Mouse (Mus musculus): ENCODE measurements around the gene U2surp. TPM values are rescaled to one million over a fixed set of nuclear protein-coding genes. Genes with fewer than 3 reads are reported as not detected.
A peak's percentile ranks its signal among the peaks of the same experiment; 100 is the strongest.

U2surp gene
- polyA plus RNA-seq, 1 experiment, result 5.5 TPM

- Histone ChIP-seq H3K27me3 (ENCODE audit: control insufficient read depth, insufficient read depth, insufficient read length) (no peaks in the 10 kb centered on the region), H3K4me3 (no peak overlapping the region), H3ac (ENCODE audit: control insufficient read depth, insufficient read length) (no peak overlapping the region), H3K36me3 (ENCODE audit: control insufficient read depth, insufficient read depth) (no peaks in the 10 kb centered on the region), H3K79me2 (ENCODE audit: control insufficient read depth, insufficient read depth) (no peaks in the 10 kb centered on the region), H3K4me2 (ENCODE audit: low read depth) (no peak overlapping the region)
- TF ChIP-seq USF1 (IDR thresholded peaks at IDR 0.05; ENCODE audit: low read depth) (no peak), MYOD1 (IDR thresholded peaks at IDR 0.05; ENCODE audit: control insufficient read depth in 1 of 3, insufficient read length in 2 of 3, low read depth in 2 of 3) (no peak), TCF3 (IDR thresholded peaks at IDR 0.05; ENCODE audit: insufficient read length, low read depth) (no peak), SRF (IDR thresholded peaks at IDR 0.05; ENCODE audit: control insufficient read depth, insufficient read length, low read depth) (no peak), MAX (IDR thresholded peaks at IDR 0.05; ENCODE audit: low read depth) (no peak), E2F4 (IDR thresholded peaks at IDR 0.05; ENCODE audit: insufficient read depth) (no peak), POLR2A (IDR thresholded peaks at IDR 0.05; ENCODE audit: insufficient read length, low read depth) (no peak), CEBPB (IDR thresholded peaks at IDR 0.05; ENCODE audit: insufficient read depth, poor library complexity, severe bottlenecking) (no peak), MYOG (IDR thresholded peaks at IDR 0.05; ENCODE audit: control insufficient read depth in 1 of 3, insufficient read depth in 1 of 3, insufficient read length in 2 of 3, low read depth in 2 of 3) (no peak), POLR2AphosphoS2 (IDR thresholded peaks at IDR 0.05; ENCODE audit: insufficient read length, low read depth) (no peak), TCF12 (IDR thresholded peaks at IDR 0.05; ENCODE audit: insufficient read depth, poor library complexity, severe bottlenecking) (no peak), REST (IDR thresholded peaks at IDR 0.05; ENCODE audit: insufficient read depth, insufficient read length) (no peak)
Observed at GRCm38 (mm10) chr9:95550856-95551774, 39.3 kb upstream of the U2surp start.

- H3K4me3 ChIP-seq, result no peak overlapping the region
- H3K79me2 ChIP-seq (ENCODE audit: control insufficient read depth, insufficient read depth), result no peaks in the 10 kb centered on the region
- no peaks in the 10 kb centered on the region for H3K27me3 ChIP-seq (ENCODE audit: control insufficient read depth, insufficient read depth, insufficient read length)
- no peak overlapping the region for H3ac ChIP-seq (ENCODE audit: control insufficient read depth, insufficient read length)
- no peaks in the 10 kb centered on the region for H3K36me3 ChIP-seq (ENCODE audit: control insufficient read depth, insufficient read depth)
- no peak overlapping the region for H3K4me2 ChIP-seq (ENCODE audit: low read depth)
- TF ChIP-seq TCF12 (IDR thresholded peaks at IDR 0.05; ENCODE audit: insufficient read depth, poor library complexity, severe bottlenecking) (no peak), TCF3 (IDR thresholded peaks at IDR 0.05; ENCODE audit: insufficient read length, low read depth) (no peak), MYOD1 (IDR thresholded peaks at IDR 0.05; ENCODE audit: control insufficient read depth in 1 of 3, insufficient read length in 2 of 3, low read depth in 2 of 3) (no peak), E2F4 (IDR thresholded peaks at IDR 0.05; ENCODE audit: insufficient read depth) (no peak), MYOG (IDR thresholded peaks at IDR 0.05; ENCODE audit: control insufficient read depth in 1 of 3, insufficient read depth in 1 of 3, insufficient read length in 2 of 3, low read depth in 2 of 3) (no peak), REST (IDR thresholded peaks at IDR 0.05; ENCODE audit: insufficient read depth, insufficient read length) (no peak), CEBPB (IDR thresholded peaks at IDR 0.05; ENCODE audit: insufficient read depth, poor library complexity, severe bottlenecking) (no peak), USF1 (IDR thresholded peaks at IDR 0.05; ENCODE audit: low read depth) (no peak), POLR2AphosphoS2 (IDR thresholded peaks at IDR 0.05; ENCODE audit: insufficient read length, low read depth) (no peak), POLR2A (IDR thresholded peaks at IDR 0.05; ENCODE audit: insufficient read length, low read depth) (no peak), MAX (IDR thresholded peaks at IDR 0.05; ENCODE audit: low read depth) (no peak), SRF (IDR thresholded peaks at IDR 0.05; ENCODE audit: control insufficient read depth, insufficient read length, low read depth) (no peak)
Observed at GRCm38 (mm10) chr9:95549626-95550411, 38.0 kb upstream of the U2surp start.

- Histone ChIP-seq H3K27me3 (ENCODE audit: control insufficient read depth, insufficient read depth, insufficient read length) (no peaks in the 10 kb centered on the region), H3K79me2 (ENCODE audit: control insufficient read depth, insufficient read depth) (no peaks in the 10 kb centered on the region), H3K4me2 (ENCODE audit: low read depth) (peak overlapping the region; percentile 36), H3ac (ENCODE audit: control insufficient read depth, insufficient read length) (no peak overlapping the region), H3K36me3 (ENCODE audit: control insufficient read depth, insufficient read depth) (no peaks in the 10 kb centered on the region), H3K4me3 (no peak overlapping the region)
- TF ChIP-seq MYOD1 (IDR thresholded peaks at IDR 0.05; ENCODE audit: control insufficient read depth in 1 of 3, insufficient read length in 2 of 3, low read depth in 2 of 3) (no peak), MAX (IDR thresholded peaks at IDR 0.05; ENCODE audit: low read depth) (no peak), CEBPB (IDR thresholded peaks at IDR 0.05; ENCODE audit: insufficient read depth, poor library complexity, severe bottlenecking) (no peak)
Observed at GRCm38 (mm10) chr9:95546679-95547078, 34.9 kb upstream of the U2surp start.

- no peaks in the 10 kb centered on the region for H3K27me3 ChIP-seq (ENCODE audit: control insufficient read depth, insufficient read depth, insufficient read length)
- H3ac ChIP-seq (ENCODE audit: control insufficient read depth, insufficient read length), result no peak overlapping the region
- no peak overlapping the region for H3K4me3 ChIP-seq
- no peaks in the 10 kb centered on the region for H3K36me3 ChIP-seq (ENCODE audit: control insufficient read depth, insufficient read depth)
- H3K79me2 ChIP-seq (ENCODE audit: control insufficient read depth, insufficient read depth), result no peaks in the 10 kb centered on the region
- no peak overlapping the region for H3K4me2 ChIP-seq (ENCODE audit: low read depth)
- no peak for TF ChIP-seq CEBPB (IDR thresholded peaks at IDR 0.05; ENCODE audit: insufficient read depth, poor library complexity, severe bottlenecking)
- TF ChIP-seq POLR2AphosphoS2 (IDR thresholded peaks at IDR 0.05; ENCODE audit: insufficient read length, low read depth), result no peak
- no peak for TF ChIP-seq E2F4 (IDR thresholded peaks at IDR 0.05; ENCODE audit: insufficient read depth)
- no peak for TF ChIP-seq POLR2A (IDR thresholded peaks at IDR 0.05; ENCODE audit: insufficient read length, low read depth)
- no peak for TF ChIP-seq MYOG (IDR thresholded peaks at IDR 0.05; ENCODE audit: control insufficient read depth in 1 of 3, insufficient read depth in 1 of 3, insufficient read length in 2 of 3, low read depth in 2 of 3)
- TF ChIP-seq USF1 (IDR thresholded peaks at IDR 0.05; ENCODE audit: low read depth), result no peak
- no peak for TF ChIP-seq TCF3 (IDR thresholded peaks at IDR 0.05; ENCODE audit: insufficient read length, low read depth)
- no peak for TF ChIP-seq MAX (IDR thresholded peaks at IDR 0.05; ENCODE audit: low read depth)
- no peak for TF ChIP-seq TCF12 (IDR thresholded peaks at IDR 0.05; ENCODE audit: insufficient read depth, poor library complexity, severe bottlenecking)
- no peak for TF ChIP-seq SRF (IDR thresholded peaks at IDR 0.05; ENCODE audit: control insufficient read depth, insufficient read length, low read depth)
- TF ChIP-seq REST (IDR thresholded peaks at IDR 0.05; ENCODE audit: insufficient read depth, insufficient read length), result no peak
- no peak for TF ChIP-seq MYOD1 (IDR thresholded peaks at IDR 0.05; ENCODE audit: control insufficient read depth in 1 of 3, insufficient read length in 2 of 3, low read depth in 2 of 3)
Observed at GRCm38 (mm10) chr9:95544598-95544997, 32.8 kb upstream of the U2surp start.

Data from myocyte (in vitro differentiated cells).